Mouse (Mus musculus): ENCODE results near the gene Smug1. TPM values are rescaled to one million over a fixed set of nuclear protein-coding genes. Genes with fewer than 3 reads are reported as not detected.

Smug1 gene
- polyA plus RNA-seq, 1 experiment from 2014 or later, result 20.7 TPM

Other genes starting within 250 kb of the Smug1 start
- not detected in 2 replicates for gene Hoxc13, start 246.0 kb downstream of the Smug1 start, polyA plus RNA-seq (2015; fragmentation: Nextera tagmentation; extraction: Ambion mirVana)
- gene Hoxc12, start 230.3 kb downstream of the Smug1 start, polyA plus RNA-seq (2015; fragmentation: Nextera tagmentation; extraction: Ambion mirVana), result not detected in 2 replicates
- gene Hoxc11, start 212.7 kb downstream of the Smug1 start, polyA plus RNA-seq (2015; fragmentation: Nextera tagmentation; extraction: Ambion mirVana), result not detected in 2 replicates
- gene Hoxc10, start 200.3 kb downstream of the Smug1 start, polyA plus RNA-seq (2015; fragmentation: Nextera tagmentation; extraction: Ambion mirVana), result 0.11 TPM in 1 of 2 replicates, not detected in the other
- 0.31 TPM in 2 replicates for gene Hoxc5, start 199.6 kb downstream of the Smug1 start, polyA plus RNA-seq (2015; fragmentation: Nextera tagmentation; extraction: Ambion mirVana)
- gene Hoxc9, start 190.7 kb downstream of the Smug1 start, polyA plus RNA-seq (2015; fragmentation: Nextera tagmentation; extraction: Ambion mirVana), result not detected in 2 replicates
- gene Hoxc8, start 176.5 kb downstream of the Smug1 start, polyA plus RNA-seq (2015; fragmentation: Nextera tagmentation; extraction: Ambion mirVana), result 0.10 and 0.30 TPM in 2 replicates
- 0.36 TPM in 2 replicates for gene Hoxc6, start 168.8 kb downstream of the Smug1 start, polyA plus RNA-seq (2015; fragmentation: Nextera tagmentation; extraction: Ambion mirVana)
- 0.93 and 1.4 TPM in 2 replicates for gene Hoxc4, start 148.2 kb downstream of the Smug1 start, polyA plus RNA-seq (2015; fragmentation: Nextera tagmentation; extraction: Ambion mirVana)
- gene Cbx5, start 72.7 kb upstream of the Smug1 start, polyA plus RNA-seq (2015; fragmentation: Nextera tagmentation; extraction: Ambion mirVana), result 99.2 and 102 TPM in 2 replicates
- gene Hnrnpa1, start 73.3 kb upstream of the Smug1 start, polyA plus RNA-seq (2015; fragmentation: Nextera tagmentation; extraction: Ambion mirVana), result 728 and 785 TPM in 2 replicates
- gene Nfe2, start 91.3 kb upstream of the Smug1 start, polyA plus RNA-seq (2015; fragmentation: Nextera tagmentation; extraction: Ambion mirVana), result 4.3 and 6.9 TPM in 2 replicates
- 282 and 290 TPM in 2 replicates for gene Copz1, start 105.6 kb upstream of the Smug1 start, polyA plus RNA-seq (2015; fragmentation: Nextera tagmentation; extraction: Ambion mirVana)
- gene Gpr84, start 143.5 kb upstream of the Smug1 start, polyA plus RNA-seq (2015; fragmentation: Nextera tagmentation; extraction: Ambion mirVana), result 0.44 TPM in 1 of 2 replicates, not detected in the other
- 7.6 and 8.6 TPM in 2 replicates for gene Zfp385a, start 173.0 kb upstream of the Smug1 start, polyA plus RNA-seq (2015; fragmentation: Nextera tagmentation; extraction: Ambion mirVana)
- gene Itga5, start 199.7 kb upstream of the Smug1 start, polyA plus RNA-seq (2015; fragmentation: Nextera tagmentation; extraction: Ambion mirVana), result 38.8 and 42.3 TPM in 2 replicates

Data from lung, embryonic 16.5 days (tissue).